Mouse (Mus musculus) fat pad, adult 2 months (tissue): ENCODE results near the gene Spin2e.
"Not testable (repeated sequence)": the region's sequence is repeated elsewhere in the genome, so short reads cannot be mapped to it uniquely, and the experiment has no call there.

ENCODE experiments used
- DNase-seq: peaks from one replicate; pipeline ENCODE4 v3.0.0-alpha.2; 2011; ENCODE audit warnings: low read depth, low spot score; ENCODE audit errors: extremely low read depth

The Spin2e gene

GRCm38 (mm10) chrX:31618820-31619219 lies at the start of gene Spin2e:
Gene Spin2e, minus strand, starts transcription at chrX:31618920.
- DNase-seq: not testable (repeated sequence)

DNA sequence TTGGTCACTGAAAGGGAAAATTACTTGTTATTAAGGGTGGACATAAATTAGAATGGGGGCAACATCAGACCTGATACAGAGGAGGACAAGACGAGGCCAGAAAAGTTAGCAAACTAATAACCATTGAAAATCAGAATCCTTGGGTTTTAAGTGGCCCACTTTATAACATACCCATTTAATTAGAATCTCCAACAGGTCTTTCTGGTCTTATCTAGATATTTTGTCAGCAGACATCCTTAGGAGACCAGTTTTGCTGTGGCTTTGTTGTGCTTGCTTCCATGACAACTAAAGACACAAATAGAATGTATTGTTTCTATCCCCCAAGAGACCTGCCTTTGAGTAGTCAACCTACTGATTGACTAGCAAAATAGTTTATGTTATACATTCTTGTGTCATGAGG lies 44.5 kb downstream of the Spin2e start, which contains the start of gene Gm21883:
Gene Gm21883 (minus strand): TSS at position 101 of the 400 bp plus-strand sequence.
- DNase-seq: not testable (repeated sequence)
